9 mouse cellular contexts compared by ENCODE assay signal in genomic region chr15:88651019-88651418, GRCm38 (mm10). TPM values are rescaled to one million over a fixed set of nuclear protein-coding genes. Genes with fewer than 3 reads are reported as not detected.
DNase-seq lines count a peak whose midpoint lies in the region; ATAC-seq and TF ChIP-seq lines count a peak whose summit lies in the region.
"Had no signal": no experiment of that assay in that cellular context is flagged by ENCODE, and none has a peak within 500 bp of the region (broad histone marks: within the 10 kb centered on the region; RNA-seq: fewer than 3 reads in every experiment).

No protein-coding gene starts in this region.

- no peaks in the 10 kb centered on the region for H3K4me1 ChIP-seq in CH12.LX (ENCODE audit: control insufficient read depth in 1 of 2, insufficient read depth in 2 of 2)
- no peaks in the 10 kb centered on the region for H3K4me1 ChIP-seq in lung, embryonic 14.5 days (ENCODE audit: insufficient read depth)

- no peak for TF ChIP-seq EP300 in CH12.LX (IDR thresholded peaks at IDR 0.05; ENCODE audit: low read length)

- H3K9me3 ChIP-seq in CH12.LX (replicated peaks; ENCODE audit: low read length): no peaks in the 10 kb centered on the region
- no peaks in the 10 kb centered on the region for H3K9me3 ChIP-seq in lung, embryonic 14.5 days (ENCODE audit: low read depth, low read length)

- dilution Hi-C loops in CH12.LX (cut with MboI; ENCODE audit: extremely low pct_ligation_motif_present, extremely low pct_unique_long_range_greater_than_20kb, low sequenced_read_pairs): no loop called here

- TF ChIP-seq POLR2A in CH12.LX (IDR thresholded peaks at IDR 0.05; ENCODE audit: low read depth, low read length): no peak

- H3K9ac ChIP-seq in CH12.LX (ENCODE audit: insufficient read depth, low read depth): no peak overlapping the region
- no peak overlapping the region for H3K9ac ChIP-seq in lung, embryonic 14.5 days

- peak; percentile 84 to 92 for TF ChIP-seq CTCF in CH12.LX (conservative IDR thresholded peaks at IDR 0.05 in 1 of 2, IDR thresholded peaks at IDR 0.05 in 1 of 2; ENCODE audit: low read depth in 2 of 2, low read length in 2 of 2)
- TF ChIP-seq CTCF in gastrocnemius, adult 2 months (IDR thresholded peaks at IDR 0.05): peak; percentile 82
- peak; percentile 88 for TF ChIP-seq CTCF in lung, embryonic 14.5 days (IDR thresholded peaks at IDR 0.05; ENCODE audit: low read depth)

- H3K79me2 ChIP-seq in CH12.LX (replicated peaks; ENCODE audit: control insufficient read depth, extremely low read depth, insufficient read depth, poor library complexity, severe bottlenecking): no peaks in the 10 kb centered on the region

- no peak overlapping the region for H3K4me3 ChIP-seq in CH12.LX (replicated peaks in 1 of 3; ENCODE audit: low read depth in 2 of 3, low read length in 2 of 3, poor library complexity in 1 of 3)
- no peak overlapping the region for H3K4me3 ChIP-seq in gastrocnemius, adult 2 months
- H3K4me3 ChIP-seq in lung, embryonic 14.5 days (ENCODE audit: low read depth, low read length): no peak overlapping the region

- TF ChIP-seq RAD21 in CH12.LX (IDR thresholded peaks at IDR 0.05; ENCODE audit: low read depth, low read length): peak; percentile 81

- intact Hi-C loops in gastrocnemius, adult 2 months (cut with DNase I): no loop called here

- no peaks in the 10 kb centered on the region for H3K36me3 ChIP-seq in CH12.LX (replicated peaks in 1 of 2; ENCODE audit: control insufficient read depth in 1 of 2, insufficient read depth in 1 of 2, low read length in 1 of 2)
- H3K36me3 ChIP-seq in lung, embryonic 14.5 days (ENCODE audit: insufficient read depth): no peaks in the 10 kb centered on the region

- no peak overlapping the region for H3K27ac ChIP-seq in CH12.LX (ENCODE audit: insufficient read depth, low read depth)
- H3K27ac ChIP-seq in gastrocnemius, adult 2 months: no peak overlapping the region
- H3K27ac ChIP-seq in lung, embryonic 14.5 days (ENCODE audit: low read depth): no peak overlapping the region

- peaks cover 60% of the 10 kb centered on the region for H3K27me3 ChIP-seq in CH12.LX (replicated peaks)
- no peaks in the 10 kb centered on the region for H3K27me3 ChIP-seq in lung, embryonic 14.5 days (ENCODE audit: insufficient read depth, low read length)

- WGBS in lung, embryonic 14.5 days: 24% methylated on average over 13 of the region's 13 CpGs

- peak; percentile 55 for DNase-seq in CH12.LX (ENCODE audit: extremely low read depth)
- peak; percentile 81 for DNase-seq in ZHBTc4 (ENCODE audit: low read depth, low spot score)
- DNase-seq in cerebellum, postnatal 25 days: peak; percentile 94 to 95
- DNase-seq in gastrocnemius, adult 2 months: peak; percentile 58
- DNase-seq in layer of hippocampus, adult 11-12 months (ENCODE audit: low spot score): peak; percentile 77
- DNase-seq in lung, embryonic 14.5 days: peak; percentile 79
- DNase-seq in retina, postnatal 1 day: peak; percentile 83
- peak; percentile 11 to 35 for DNase-seq in urinary bladder, postnatal 36 days (ENCODE audit: low spot score in 2 of 2)

- ATAC-seq in lung, embryonic 14.5 days (ENCODE audit: insufficient read depth): no peak

- H3K4me2 ChIP-seq in CH12.LX (ENCODE audit: insufficient read depth, low read depth, poor library complexity, severe bottlenecking): no peak overlapping the region
- H3K4me2 ChIP-seq in lung, embryonic 14.5 days: no peak overlapping the region

- in situ Hi-C loops in CH12.LX (cut with MboI; ENCODE audit: low pct_ligation_motif_present, low pct_unique_long_range_greater_than_20kb, low sequenced_read_pairs): no loop called here

TF ChIP-seq in CH12.LX, 34 proteins besides CTCF, POLR2A, EP300 and RAD21:
- TF ChIP-seq IRF4 (IDR thresholded peaks at IDR 0.05; ENCODE audit: low read depth, low read length): no peak
- no peak for TF ChIP-seq CHD2 (IDR thresholded peaks at IDR 0.05; ENCODE audit: low read length)
- TF ChIP-seq MAX (IDR thresholded peaks at IDR 0.05; ENCODE audit: low read length): no peak
- no peak for TF ChIP-seq POLR2AphosphoS2 (IDR thresholded peaks at IDR 0.05; ENCODE audit: low read depth, low read length)
- TF ChIP-seq SMC3 (IDR thresholded peaks at IDR 0.05; ENCODE audit: low read depth, low read length): peak; percentile 59
- TF ChIP-seq MEF2A (IDR thresholded peaks at IDR 0.05; ENCODE audit: borderline replicate concordance, low read depth, low read length): no peak
- TF ChIP-seq RCOR1 (conservative IDR thresholded peaks at IDR 0.05; ENCODE audit: low read depth, low read length): no peak
- no peak for TF ChIP-seq TBP (conservative IDR thresholded peaks at IDR 0.05; ENCODE audit: low read depth, low read length)
- no peak for TF ChIP-seq NELFE (IDR thresholded peaks at IDR 0.05; ENCODE audit: low read depth, low read length)
- TF ChIP-seq JUND (conservative IDR thresholded peaks at IDR 0.05; ENCODE audit: low read depth, low read length): no peak
- TF ChIP-seq USF2 (conservative IDR thresholded peaks at IDR 0.05; ENCODE audit: low read depth, low read length): no peak
- peak; percentile 75 for TF ChIP-seq NRF1 (IDR thresholded peaks at IDR 0.05; ENCODE audit: low read depth, low read length)
- TF ChIP-seq JUN (IDR thresholded peaks at IDR 0.05; ENCODE audit: insufficient read depth, low read depth, low read length): no peak
- TF ChIP-seq PAX5 (IDR thresholded peaks at IDR 0.05; ENCODE audit: low read length): no peak
- no peak for TF ChIP-seq MXI1 (IDR thresholded peaks at IDR 0.05; ENCODE audit: low read depth, low read length)

RNA-seq across cellular contexts. Expression of gene Zdhhc25, which starts 50.9 kb away (rescaled TPM):
- total RNA-seq in CH12.LX (2012; rRNA removed): not detected in 2 replicates
- not detected in 2 replicates for total RNA-seq in CH12.LX (2014; rRNA removed)
- polyA plus RNA-seq in CH12.LX (2012; ENCODE audit: insufficient read length, low read depth): not detected in 2 replicates
- total RNA-seq in gastrocnemius, adult 2 months (2021): not detected
- polyA plus RNA-seq in lung, embryonic 14.5 days (2014; fragmentation: Nextera tagmentation; extraction: Ambion mirVana): not detected in 2 replicates
- polyA plus RNA-seq: heart, embryonic 14.5 days had no signal

Comparison
In these comparisons a context has a peak if more than half of its experiments do, and no peak if none do; other contexts are left out.
1. DNase-seq: peak in every context shown above with its lines; median percentile 94 in cerebellum, postnatal 25 days; 83 in retina, postnatal 1 day; 81 in ZHBTc4; 79 in lung, embryonic 14.5 days; 77 in layer of hippocampus, adult 11-12 months; 58 in gastrocnemius, adult 2 months; 55 in CH12.LX; 23 in urinary bladder, postnatal 36 days.